In the genomic region with DNA sequence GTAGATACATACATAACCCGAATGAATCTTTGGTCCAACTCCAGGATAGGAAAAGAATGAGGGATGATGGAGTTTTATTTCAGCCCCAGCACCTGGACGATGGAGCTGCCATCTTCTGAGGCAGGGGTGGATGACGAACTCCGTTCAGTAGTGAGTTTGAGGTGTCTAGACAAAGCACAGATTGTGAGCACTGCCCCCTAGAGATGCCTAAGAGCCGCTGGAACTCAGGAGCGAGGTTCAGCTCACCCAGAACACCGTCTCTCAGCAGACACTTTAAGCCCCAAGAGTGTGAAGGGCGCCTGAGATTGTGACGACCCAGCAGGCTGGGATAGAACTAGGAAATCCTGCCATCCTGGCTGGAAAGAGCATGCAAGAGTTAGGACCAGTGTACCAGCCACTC, we compare ENCODE assay signal across 16 mouse cellular contexts. TPM values are rescaled to one million over a fixed set of nuclear protein-coding genes. Genes with fewer than 3 reads are reported as not detected.
A peak's percentile ranks its signal among the peaks of the same experiment; 100 is the strongest.
DNase-seq lines count a peak whose midpoint lies in the region; ATAC-seq and TF ChIP-seq lines count a peak whose summit lies in the region.
"Had no signal": no experiment of that assay in that cellular context is flagged by ENCODE, and none has a peak within 500 bp of the region (broad histone marks: within the 10 kb centered on the region; RNA-seq: fewer than 3 reads in every experiment).

No protein-coding gene starts in this region.

- H3K4me2 ChIP-seq in hindbrain, postnatal 0 days (ENCODE audit: low read depth, low read length): no peak overlapping the region
- no peak overlapping the region for H3K4me2 ChIP-seq in midbrain, embryonic 15.5 days
- H3K4me2 ChIP-seq in midbrain, embryonic 14.5 days (ENCODE audit: low read length): no peak overlapping the region
- H3K4me2 ChIP-seq: liver, embryonic 15.5 days had no signal

- no peak overlapping the region for H3K27ac ChIP-seq in hindbrain, postnatal 0 days
- H3K27ac ChIP-seq in hindbrain, embryonic 10.5 days: no peak overlapping the region
- H3K27ac ChIP-seq in midbrain, embryonic 10.5 days (replicated peaks): 0 out of 2 replicates have a peak overlapping the region, but pooled peaks have one; percentile 7
- H3K27ac ChIP-seq in midbrain, embryonic 15.5 days: no peak overlapping the region
- no peak overlapping the region for H3K27ac ChIP-seq in midbrain, embryonic 14.5 days (replicated peaks; ENCODE audit: low read depth, low read length)
- H3K27ac ChIP-seq: heart, embryonic 10.5 days; liver, embryonic 15.5 days had no signal

- ATAC-seq in hindbrain, postnatal 0 days: no peak
- ATAC-seq in midbrain, embryonic 15.5 days (replicated peaks): no peak
- ATAC-seq in midbrain, embryonic 14.5 days (ENCODE audit: low FRiP score, low TSS enrichment): no peak

- H3K36me3 ChIP-seq in hindbrain, postnatal 0 days (ENCODE audit: insufficient read depth, low read length): no peaks in the 10 kb centered on the region
- H3K36me3 ChIP-seq in hindbrain, embryonic 10.5 days: peaks cover 27% of the 10 kb centered on the region
- peaks cover 21% of the 10 kb centered on the region for H3K36me3 ChIP-seq in midbrain, embryonic 10.5 days
- H3K36me3 ChIP-seq in midbrain, embryonic 15.5 days (replicated peaks): no peaks in the 10 kb centered on the region
- H3K36me3 ChIP-seq in midbrain, embryonic 14.5 days (ENCODE audit: control insufficient read depth, insufficient read depth, low read length): 0 out of 2 replicates have a peak, but pooled peaks cover 3% of the 10 kb centered on the region

- peak; percentile 35 for DNase-seq in cerebellum, adult 9-10 months
- no peak for DNase-seq in cerebellum, postnatal 4 days (ENCODE audit: low spot score in 2 of 2)
- no peak for DNase-seq in hindbrain, postnatal 0 days (ENCODE audit: low spot score)
- DNase-seq in hindbrain, embryonic 10.5 days (ENCODE audit: low spot score): no peak
- DNase-seq in midbrain, embryonic 10.5 days (ENCODE audit: low spot score): no peak
- DNase-seq in midbrain, embryonic 14.5 days: peak; percentile 45
- DNase-seq in ovary, postnatal 36 days (ENCODE audit: low spot score): no peak
- DNase-seq: adrenal gland, postnatal 10 days; kidney, postnatal 36 days; thymus, postnatal 36 days had no signal

- WGBS in hindbrain, postnatal 0 days: 26% methylated on average over 9 of the region's 9 CpGs
- WGBS in hindbrain, embryonic 10.5 days: 48% methylated on average over 9 of the region's 9 CpGs
- 45% methylated on average over 9 of the region's 9 CpGs for WGBS in midbrain, embryonic 10.5 days
- whole genome bisulfite sequencing in midbrain, embryonic 15.5 days: 30% methylated on average over 9 of the region's 9 CpGs
- WGBS in midbrain, embryonic 14.5 days: 27% methylated on average over 9 of the region's 9 CpGs

- H3K4me3 ChIP-seq in hindbrain, postnatal 0 days (ENCODE audit: low read length): no peak overlapping the region
- no peak overlapping the region for H3K4me3 ChIP-seq in hindbrain, embryonic 10.5 days
- no peak overlapping the region for H3K4me3 ChIP-seq in midbrain, embryonic 10.5 days
- no peak overlapping the region for H3K4me3 ChIP-seq in midbrain, embryonic 15.5 days
- H3K4me3 ChIP-seq in midbrain, embryonic 14.5 days (replicated peaks; ENCODE audit: low read depth, low read length): no peak overlapping the region
- H3K4me3 ChIP-seq: heart, embryonic 10.5 days; liver, embryonic 15.5 days had no signal

- TF ChIP-seq CTCF in hindbrain, postnatal 0 days (IDR thresholded peaks at IDR 0.05; ENCODE audit: low read depth): peak; percentile 36; the same call in 1 of the 2 replicates

- H3K4me1 ChIP-seq in hindbrain, postnatal 0 days (ENCODE audit: insufficient read depth, low read length): peaks cover 4% of the 10 kb centered on the region; the same call in 1 of the 2 replicates
- H3K4me1 ChIP-seq in hindbrain, embryonic 10.5 days (replicated peaks): peaks cover 52% of the 10 kb centered on the region
- H3K4me1 ChIP-seq in midbrain, embryonic 10.5 days: peaks cover 41% of the 10 kb centered on the region
- peaks cover 30% of the 10 kb centered on the region for H3K4me1 ChIP-seq in midbrain, embryonic 15.5 days
- peaks cover 14% of the 10 kb centered on the region for H3K4me1 ChIP-seq in midbrain, embryonic 14.5 days (ENCODE audit: control insufficient read depth, insufficient read depth, low read length)

- no peaks in the 10 kb centered on the region for H3K9me3 ChIP-seq in hindbrain, postnatal 0 days (ENCODE audit: low read length)
- no peaks in the 10 kb centered on the region for H3K9me3 ChIP-seq in hindbrain, embryonic 10.5 days
- no peaks in the 10 kb centered on the region for H3K9me3 ChIP-seq in midbrain, embryonic 10.5 days (replicated peaks)
- H3K9me3 ChIP-seq in midbrain, embryonic 15.5 days: no peaks in the 10 kb centered on the region
- H3K9me3 ChIP-seq in midbrain, embryonic 14.5 days (ENCODE audit: control insufficient read depth, low read length): no peaks in the 10 kb centered on the region
- H3K9me3 ChIP-seq: heart, embryonic 10.5 days; liver, embryonic 15.5 days had no signal

- no peaks in the 10 kb centered on the region for H3K27me3 ChIP-seq in hindbrain, postnatal 0 days (ENCODE audit: insufficient read depth, low read length)
- H3K27me3 ChIP-seq in hindbrain, embryonic 10.5 days (ENCODE audit: insufficient read depth, poor library complexity, severe bottlenecking): peaks cover 3% of the 10 kb centered on the region
- H3K27me3 ChIP-seq in midbrain, embryonic 10.5 days (ENCODE audit: low read depth, poor library complexity, severe bottlenecking): peaks cover 4% of the 10 kb centered on the region
- no peaks in the 10 kb centered on the region for H3K27me3 ChIP-seq in midbrain, embryonic 15.5 days (replicated peaks)
- no peaks in the 10 kb centered on the region for H3K27me3 ChIP-seq in midbrain, embryonic 14.5 days (ENCODE audit: control insufficient read depth, insufficient read depth, low read length)

- no peak overlapping the region for H3K9ac ChIP-seq in hindbrain, postnatal 0 days (replicated peaks; ENCODE audit: low read length)
- no peak overlapping the region for H3K9ac ChIP-seq in midbrain, embryonic 15.5 days
- H3K9ac ChIP-seq in midbrain, embryonic 14.5 days (replicated peaks; ENCODE audit: low read length): no peak overlapping the region
- H3K9ac ChIP-seq: liver, embryonic 15.5 days had no signal

RNA-seq across cellular contexts. Expression of gene Irf2bp1, which starts 5.0 kb away (rescaled TPM):
- total RNA-seq in hindbrain, postnatal 0 days (2014; rRNA removed): 128 and 140 TPM in 2 replicates
- polyA plus RNA-seq in hindbrain, postnatal 0 days (2015; fragmentation: Nextera tagmentation; extraction: Ambion mirVana): 20.0 and 22.4 TPM in 2 replicates
- polyA plus RNA-seq in hindbrain, embryonic 10.5 days (2016; fragmentation: Nextera tagmentation; extraction: Ambion mirVana): 23.2 and 31.1 TPM in 2 replicates
- 21.4 and 23.5 TPM in 2 replicates for polyA plus RNA-seq in midbrain, embryonic 10.5 days (2016; fragmentation: Nextera tagmentation; extraction: Ambion mirVana)
- 33.4 and 40.2 TPM in 2 replicates for polyA plus RNA-seq in midbrain, embryonic 15.5 days (2015; fragmentation: Nextera tagmentation; extraction: Ambion mirVana)
- 30.8 and 34.2 TPM in 2 replicates for polyA plus RNA-seq in midbrain, embryonic 14.5 days (2014; fragmentation: Nextera tagmentation; extraction: Ambion mirVana)

RNA-seq across cellular contexts. Expression of gene Mypop, which starts 7.8 kb away (rescaled TPM):
- total RNA-seq in hindbrain, postnatal 0 days (2014; rRNA removed): 22.5 and 26.1 TPM in 2 replicates
- polyA plus RNA-seq in hindbrain, postnatal 0 days (2015; fragmentation: Nextera tagmentation; extraction: Ambion mirVana): 5.6 and 6.0 TPM in 2 replicates
- 4.1 and 5.0 TPM in 2 replicates for polyA plus RNA-seq in hindbrain, embryonic 10.5 days (2016; fragmentation: Nextera tagmentation; extraction: Ambion mirVana)
- 4.0 and 4.1 TPM in 2 replicates for polyA plus RNA-seq in midbrain, embryonic 10.5 days (2016; fragmentation: Nextera tagmentation; extraction: Ambion mirVana)
- polyA plus RNA-seq in midbrain, embryonic 15.5 days (2015; fragmentation: Nextera tagmentation; extraction: Ambion mirVana): 5.8 and 6.2 TPM in 2 replicates
- 4.2 and 4.8 TPM in 2 replicates for polyA plus RNA-seq in midbrain, embryonic 14.5 days (2014; fragmentation: Nextera tagmentation; extraction: Ambion mirVana)

RNA-seq across cellular contexts. Expression of gene Nanos2, which starts 11.6 kb away (rescaled TPM):
- 1.3 and 2.6 TPM in 2 replicates for total RNA-seq in hindbrain, postnatal 0 days (2014; rRNA removed)
- 1.6 TPM in 2 replicates for polyA plus RNA-seq in hindbrain, postnatal 0 days (2015; fragmentation: Nextera tagmentation; extraction: Ambion mirVana)
- 0.09 TPM in 1 of 2 replicates, not detected in the other for polyA plus RNA-seq in hindbrain, embryonic 10.5 days (2016; fragmentation: Nextera tagmentation; extraction: Ambion mirVana)
- 0.07 and 0.16 TPM in 2 replicates for polyA plus RNA-seq in midbrain, embryonic 10.5 days (2016; fragmentation: Nextera tagmentation; extraction: Ambion mirVana)
- polyA plus RNA-seq in midbrain, embryonic 15.5 days (2015; fragmentation: Nextera tagmentation; extraction: Ambion mirVana): 0.80 and 1.0 TPM in 2 replicates
- 0.58 and 0.86 TPM in 2 replicates for polyA plus RNA-seq in midbrain, embryonic 14.5 days (2014; fragmentation: Nextera tagmentation; extraction: Ambion mirVana)
- total RNA-seq: adrenal gland, postnatal 10 days; neutrophil, adult 5-6 weeks had no signal
- polyA plus RNA-seq: heart, embryonic 10.5 days; liver, embryonic 15.5 days; stomach, embryonic 14.5 days had no signal

RNA-seq across cellular contexts. Expression of gene Foxa3, which starts 24.5 kb away (rescaled TPM):
- total RNA-seq in hindbrain, postnatal 0 days (2014; rRNA removed): not detected in 2 replicates
- polyA plus RNA-seq in hindbrain, postnatal 0 days (2015; fragmentation: Nextera tagmentation; extraction: Ambion mirVana): not detected in 2 replicates
- polyA plus RNA-seq in hindbrain, embryonic 10.5 days (2016; fragmentation: Nextera tagmentation; extraction: Ambion mirVana): 0.07 TPM in 1 of 2 replicates, not detected in the other
- 0.09 TPM in 1 of 2 replicates, not detected in the other for polyA plus RNA-seq in midbrain, embryonic 10.5 days (2016; fragmentation: Nextera tagmentation; extraction: Ambion mirVana)
- polyA plus RNA-seq in midbrain, embryonic 15.5 days (2015; fragmentation: Nextera tagmentation; extraction: Ambion mirVana): not detected in 2 replicates
- not detected in 2 replicates for polyA plus RNA-seq in midbrain, embryonic 14.5 days (2014; fragmentation: Nextera tagmentation; extraction: Ambion mirVana)
- total RNA-seq: left cerebral cortex, adult 8-10 months; neutrophil, adult 5-6 weeks had no signal

RNA-seq across cellular contexts. Expression of gene Sympk, which starts 25.3 kb away (rescaled TPM):
- total RNA-seq in hindbrain, postnatal 0 days (2014; rRNA removed): 85.4 and 88.0 TPM in 2 replicates
- polyA plus RNA-seq in hindbrain, postnatal 0 days (2015; fragmentation: Nextera tagmentation; extraction: Ambion mirVana): 19.2 TPM in 2 replicates
- 45.9 and 57.2 TPM in 2 replicates for polyA plus RNA-seq in hindbrain, embryonic 10.5 days (2016; fragmentation: Nextera tagmentation; extraction: Ambion mirVana)
- polyA plus RNA-seq in midbrain, embryonic 10.5 days (2016; fragmentation: Nextera tagmentation; extraction: Ambion mirVana): 40.3 and 45.7 TPM in 2 replicates
- polyA plus RNA-seq in midbrain, embryonic 15.5 days (2015; fragmentation: Nextera tagmentation; extraction: Ambion mirVana): 30.6 and 32.7 TPM in 2 replicates
- 18.1 and 28.1 TPM in 2 replicates for polyA plus RNA-seq in midbrain, embryonic 14.5 days (2014; fragmentation: Nextera tagmentation; extraction: Ambion mirVana)

Comparison
In these comparisons a context has a peak if more than half of its experiments do, and no peak if none do; other contexts are left out.
1. DNase-seq: peak in cerebellum, adult 9-10 months (single experiment) and midbrain, embryonic 14.5 days (single experiment); none in cerebellum, postnatal 4 days (0 of 2), hindbrain, postnatal 0 days (single experiment), hindbrain, embryonic 10.5 days (single experiment), midbrain, embryonic 10.5 days (single experiment) and ovary, postnatal 36 days (single experiment).